Mouse (Mus musculus) naive thymus-derived CD4-positive, alpha-beta T cell, adult 2 months (primary cell): ENCODE data around the gene Dnaic1.

Source experiments
- DNase-seq: peaks from one replicate; pipeline ENCODE4 v3.0.0-alpha.2; 2011; ENCODE audit warnings: low read depth

The Dnaic1 gene

DNA sequence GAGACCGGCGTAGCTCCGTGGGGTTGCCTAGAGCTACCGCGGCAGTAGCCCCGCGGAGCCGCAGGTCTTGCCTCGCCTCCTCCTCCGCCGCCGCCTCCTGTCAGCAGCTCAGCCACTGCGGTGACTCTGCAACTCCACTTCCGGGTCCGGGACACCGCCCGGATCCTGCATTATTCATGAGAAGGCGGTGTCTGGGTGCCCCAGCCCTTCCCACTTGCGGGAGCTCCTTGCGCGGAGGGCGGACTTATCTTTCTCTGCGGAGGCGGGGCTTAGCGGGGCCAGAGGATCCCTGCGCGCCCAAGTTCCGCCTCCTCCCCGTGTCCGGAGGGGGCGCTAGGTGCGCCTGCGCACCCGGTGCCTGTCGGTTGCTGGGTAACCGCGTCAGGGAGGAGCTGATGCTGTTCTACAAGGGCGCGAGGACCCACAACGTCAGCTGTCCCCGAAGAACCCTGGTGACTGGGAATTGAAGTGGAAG is at the start of gene Dnaic1, which contains the start of gene Fam219a:
TSS of gene Dnaic1 (plus strand) at position 365 of the 475 bp plus-strand sequence.
TSS of gene Fam219a (minus strand) at position 128 of the 475 bp plus-strand sequence.
- peak; percentile 99 for DNase-seq

DNA sequence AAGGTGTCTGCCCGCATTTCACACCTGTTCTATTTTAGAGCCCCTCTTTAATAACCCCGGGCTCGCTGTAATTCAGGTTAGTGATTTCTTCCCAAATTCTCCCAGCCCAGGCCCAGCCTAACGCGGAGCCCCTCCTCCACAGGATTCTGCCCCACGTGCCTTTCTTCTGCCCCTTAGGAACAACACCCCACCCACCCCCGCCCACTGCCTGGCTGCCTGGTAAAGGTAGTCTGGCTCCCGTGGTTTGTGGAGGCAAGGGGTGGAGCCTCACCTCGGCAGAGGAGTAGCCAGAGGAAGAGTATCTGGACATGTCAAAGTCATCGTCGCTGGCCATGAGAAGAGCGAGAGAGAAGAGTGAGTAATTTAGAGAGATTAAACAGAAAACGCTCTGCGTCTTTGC is 48.9 kb upstream of the Dnaic1 start:
- no peak for DNase-seq

DNA sequence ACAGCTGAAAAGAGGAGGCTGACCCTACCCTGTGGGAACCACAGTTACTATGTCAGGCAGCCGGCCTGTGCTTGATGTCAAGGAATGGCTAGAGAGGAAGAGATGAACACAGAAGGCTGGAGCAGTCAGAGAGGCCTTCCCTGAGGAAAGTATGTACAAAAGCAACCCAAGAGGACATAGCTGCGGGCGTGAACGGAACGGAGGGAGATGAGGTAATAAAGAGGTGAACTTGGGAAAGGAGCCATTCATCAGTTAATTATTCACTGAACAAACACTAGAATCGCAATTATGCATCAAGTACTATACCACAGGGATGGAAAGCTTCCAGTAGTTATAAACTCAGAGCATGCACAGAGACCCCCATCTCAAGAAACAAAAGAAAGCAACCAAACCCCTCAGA is 47.4 kb upstream of the Dnaic1 start:
- DNase-seq = no peak

DNA sequence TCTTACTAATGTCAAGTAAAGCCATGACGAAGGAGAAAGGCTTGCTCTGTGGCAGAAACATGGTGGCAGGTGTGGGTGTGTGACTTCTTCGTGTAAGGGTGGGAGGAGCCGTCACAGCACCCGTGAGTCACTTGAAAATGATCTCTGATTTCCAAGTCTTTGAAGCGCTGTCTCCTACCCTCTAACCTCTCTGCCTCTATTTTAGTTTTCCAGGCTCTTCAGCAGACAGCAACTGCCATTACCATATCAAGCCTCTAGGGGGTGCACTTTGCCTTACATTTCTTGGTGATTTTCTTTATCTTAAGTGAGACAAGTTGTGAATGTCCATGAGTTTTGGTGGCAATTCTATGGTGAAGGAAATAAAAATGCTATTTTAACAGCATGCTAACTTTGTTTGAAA is 46.8 kb upstream of the Dnaic1 start:
- peak; percentile 60 for DNase-seq

DNA sequence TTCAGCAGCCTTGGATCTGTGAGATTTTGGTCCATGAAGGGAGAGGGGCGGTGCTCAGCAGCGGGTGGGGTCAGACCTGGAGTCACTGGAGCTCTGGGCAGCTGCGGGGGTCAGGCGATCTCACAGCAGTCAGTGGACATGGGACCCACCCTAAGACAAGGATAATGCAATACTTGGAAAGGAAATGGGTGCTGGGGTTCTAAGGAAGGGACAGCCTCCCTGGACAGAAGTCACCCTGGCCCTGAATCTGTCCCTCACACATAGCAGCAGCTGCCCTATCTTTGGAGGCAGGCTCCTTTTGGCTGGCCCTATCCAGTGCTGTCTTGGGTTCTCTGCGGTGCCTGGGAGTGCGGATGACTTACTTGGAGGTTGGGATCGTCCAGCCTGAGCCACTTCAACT is 45.7 kb upstream of the Dnaic1 start:
- DNase-seq = no peak

DNA sequence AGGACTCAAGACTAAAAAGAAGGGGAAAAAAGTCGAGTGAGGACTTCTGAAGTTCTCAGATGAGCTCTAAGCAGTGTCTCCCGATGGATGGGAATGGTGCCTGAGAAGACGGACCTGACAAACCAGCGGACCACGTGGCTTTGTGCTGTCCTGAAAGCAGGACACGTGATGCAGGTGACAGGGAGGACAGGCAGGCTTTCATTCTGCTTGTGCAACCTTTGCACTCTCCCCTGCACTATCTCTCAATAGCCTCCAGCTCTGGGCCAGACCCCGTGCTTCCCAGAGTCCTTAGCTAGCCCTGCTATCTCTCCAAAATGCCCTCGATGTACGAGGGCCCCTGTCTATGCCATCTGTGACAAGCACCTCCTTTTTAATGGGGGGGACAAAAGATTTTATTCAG is 44.7 kb upstream of the Dnaic1 start:
- DNase-seq = no peak

DNA sequence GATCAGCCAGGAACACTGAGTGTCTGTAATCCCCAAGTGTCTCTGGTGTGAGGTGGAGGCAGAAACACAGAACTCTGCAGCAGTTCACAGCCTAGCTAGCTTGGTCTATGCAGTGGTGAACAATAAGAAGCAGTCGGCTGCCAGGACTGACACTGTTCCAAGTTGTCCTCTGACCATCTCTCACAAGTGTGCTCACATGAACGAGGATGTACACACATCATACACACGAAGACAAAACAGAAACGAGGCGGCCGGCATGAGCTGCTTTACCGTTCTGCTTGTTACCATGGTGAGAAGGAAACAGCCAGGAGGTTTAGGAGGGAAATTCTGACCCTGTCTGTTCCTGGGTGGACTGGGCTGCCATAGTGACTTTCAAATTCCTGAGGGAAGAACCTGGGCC is 43.0 kb upstream of the Dnaic1 start:
- DNase-seq = no peak

DNA sequence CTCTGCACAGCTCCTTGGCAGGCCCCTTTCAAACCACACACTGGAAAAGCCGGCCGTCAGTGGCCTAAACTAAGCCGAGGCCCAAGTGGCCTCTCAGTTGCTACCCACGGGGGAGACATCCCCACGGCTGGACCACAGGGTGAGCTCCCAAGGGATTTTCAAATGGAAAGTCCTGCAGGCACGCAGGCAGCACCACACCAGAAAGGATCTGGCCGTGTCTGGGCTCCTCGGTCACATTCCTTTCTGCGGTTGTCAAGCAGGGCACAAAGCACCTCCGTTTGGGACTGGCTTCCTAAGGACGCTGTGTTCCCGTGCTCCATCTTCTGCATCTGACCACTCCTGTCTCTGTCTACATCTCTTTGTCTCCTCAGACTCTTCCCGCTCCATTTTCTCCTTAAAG is 42.5 kb upstream of the Dnaic1 start:
- no peak for DNase-seq

DNA sequence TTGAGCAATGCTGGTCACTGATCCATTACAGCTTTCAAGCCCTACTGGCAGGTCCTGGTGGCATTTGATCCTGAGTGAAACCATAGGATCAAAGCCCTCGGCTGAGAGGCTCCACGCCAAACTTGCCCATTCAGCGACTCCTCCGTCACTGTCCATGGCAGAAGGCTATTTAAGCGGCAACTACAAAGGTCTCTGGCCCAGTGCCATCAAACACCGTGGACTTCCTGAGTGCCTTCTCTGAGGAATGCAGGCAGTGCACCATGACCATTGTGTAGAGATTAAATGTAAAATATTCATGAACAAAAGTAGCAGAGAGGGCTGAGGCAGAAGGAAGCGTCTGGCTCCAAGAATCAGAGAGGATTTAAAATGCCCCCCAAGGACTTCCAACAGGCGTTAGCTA is 41.6 kb upstream of the Dnaic1 start:
- DNase-seq = no peak

DNA sequence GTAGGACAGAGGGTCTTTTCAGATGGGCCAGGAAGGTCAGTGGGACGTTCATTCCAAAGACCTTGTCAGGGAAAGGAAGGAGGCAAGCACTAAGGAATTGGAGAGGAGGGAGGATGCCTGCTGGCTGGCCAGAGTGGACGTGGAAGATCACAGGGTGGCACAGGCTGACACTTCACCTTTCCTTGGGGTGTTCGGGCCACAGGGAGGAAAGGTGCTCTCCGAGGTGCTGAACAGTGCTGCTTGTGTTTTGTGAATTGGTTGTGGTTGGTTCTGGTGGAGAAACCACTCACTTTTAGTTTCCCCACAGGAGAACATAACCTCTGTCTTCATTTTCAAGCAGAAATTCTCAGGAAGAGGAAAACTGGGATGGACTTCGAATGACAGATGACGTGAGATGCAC is 37.2 kb upstream of the Dnaic1 start:
- DNase-seq = no peak

DNA sequence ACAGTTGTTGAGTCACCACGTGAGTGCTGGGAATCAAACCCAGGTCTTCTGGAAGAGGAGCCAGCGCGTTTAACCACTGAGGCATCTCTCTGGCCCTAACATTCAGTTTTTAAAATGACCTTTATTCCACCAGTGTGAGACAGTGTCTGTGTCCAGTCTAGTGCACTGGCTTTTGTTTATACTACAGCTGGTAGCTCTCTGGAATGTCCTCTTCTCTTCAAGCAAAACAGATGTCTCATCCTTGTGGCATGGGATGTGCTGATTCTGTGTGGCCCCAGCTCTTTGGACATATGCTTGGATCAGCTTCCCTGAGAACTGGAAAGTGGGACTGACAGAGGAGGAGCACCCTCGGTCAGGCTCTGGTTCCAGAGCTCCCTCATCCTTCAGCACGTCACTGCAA is 34.7 kb upstream of the Dnaic1 start:
- no peak for DNase-seq

DNA sequence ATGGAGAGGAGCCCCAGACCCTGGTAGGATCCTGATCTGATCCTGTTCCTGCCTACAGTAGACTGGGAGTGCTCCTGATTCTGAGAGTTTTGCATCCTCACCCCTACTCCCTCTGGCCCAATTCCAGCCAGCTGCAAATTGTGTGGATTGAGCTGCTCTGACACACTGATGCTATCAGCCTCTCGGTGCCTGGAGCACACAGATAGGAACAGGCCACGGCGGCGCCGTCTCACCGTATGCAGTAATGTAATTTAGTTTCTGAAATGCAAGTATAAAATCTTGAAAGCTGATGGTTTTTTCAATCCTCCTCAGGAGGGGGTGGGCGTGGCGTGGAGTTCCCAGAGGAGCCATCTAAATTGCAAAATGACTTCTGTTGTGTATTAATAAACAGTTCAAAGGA is 27.4 kb upstream of the Dnaic1 start:
- no peak for DNase-seq

DNA sequence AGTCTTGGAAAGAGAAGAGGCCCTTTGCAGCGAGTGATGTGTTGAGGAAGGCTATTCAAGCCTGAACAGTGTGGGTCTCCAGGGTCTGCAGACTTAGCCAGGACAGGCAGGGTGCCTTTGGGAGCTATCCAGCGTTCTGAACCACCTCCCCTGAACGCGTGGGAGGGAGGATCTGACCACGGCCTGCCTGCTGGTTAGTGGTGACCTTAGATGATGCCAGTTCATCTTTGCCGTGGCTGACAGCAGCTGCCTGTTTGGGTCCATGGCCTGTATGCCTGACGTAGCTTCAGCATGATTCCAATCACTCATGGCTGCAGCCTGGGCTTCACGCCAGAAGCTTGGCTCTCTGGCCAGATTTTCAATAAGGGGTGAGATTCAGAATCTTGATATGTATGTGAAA is 23.6 kb upstream of the Dnaic1 start:
- DNase-seq = no peak

DNA sequence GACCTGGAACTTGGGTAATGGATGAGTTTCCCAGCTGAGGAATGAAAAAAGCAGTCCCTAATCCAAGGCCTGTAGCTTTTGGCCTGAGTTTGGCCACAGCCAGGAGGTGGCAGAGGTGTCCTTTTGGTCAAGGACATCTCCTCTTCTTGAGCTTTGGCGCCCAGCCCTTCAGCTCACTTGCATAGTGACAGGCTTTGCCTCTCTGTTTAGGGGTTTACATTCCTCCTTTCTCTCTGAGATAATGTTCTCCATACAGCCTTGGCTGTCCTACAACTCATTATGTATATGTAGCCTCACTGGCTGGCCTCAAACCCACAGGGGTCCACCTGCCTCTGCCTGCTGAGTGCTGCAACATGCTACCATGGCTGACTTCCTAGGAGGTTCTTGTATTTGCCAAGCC is 22.5 kb upstream of the Dnaic1 start:
- DNase-seq = no peak

DNA sequence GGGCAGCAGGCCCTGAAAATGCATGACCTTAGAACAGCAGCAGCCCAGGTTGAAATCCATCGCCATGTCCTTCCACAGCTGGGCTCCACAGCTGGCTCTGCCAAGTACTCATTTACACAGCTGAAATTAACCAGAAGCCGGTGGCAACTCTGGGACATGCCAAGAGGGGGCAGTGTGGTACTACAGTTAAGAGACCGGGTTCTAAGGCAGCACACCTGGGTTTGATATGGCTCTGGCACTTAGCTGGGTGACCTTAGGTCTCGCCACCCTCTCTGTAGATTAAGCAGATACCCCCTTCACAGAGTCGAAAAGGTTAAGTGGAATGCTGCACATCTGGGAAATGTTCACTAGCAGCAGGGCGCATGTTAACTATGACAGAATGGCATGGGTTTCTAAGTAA is 17.0 kb upstream of the Dnaic1 start:
- peak; percentile 84 for DNase-seq

DNA sequence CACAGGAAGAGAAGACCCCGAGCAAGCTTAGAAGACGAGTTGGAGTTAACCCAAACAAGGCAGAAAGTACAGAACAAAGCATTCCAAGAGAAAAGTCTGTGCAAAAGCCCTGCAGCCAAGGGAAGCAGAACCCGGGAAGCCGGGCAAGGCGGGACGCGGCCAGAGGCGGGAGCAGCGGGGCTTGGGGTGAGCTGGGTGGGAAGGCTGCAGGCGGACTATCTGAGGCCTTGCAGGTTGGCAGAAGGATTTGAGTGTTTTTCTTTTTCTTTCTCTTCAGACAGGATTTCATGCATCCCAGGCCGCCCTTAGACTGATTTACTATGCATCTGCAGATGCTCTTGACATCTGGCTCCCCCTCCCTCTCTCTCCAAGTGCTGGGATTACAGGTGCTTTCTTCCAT is 16.5 kb upstream of the Dnaic1 start:
- no peak for DNase-seq

DNA sequence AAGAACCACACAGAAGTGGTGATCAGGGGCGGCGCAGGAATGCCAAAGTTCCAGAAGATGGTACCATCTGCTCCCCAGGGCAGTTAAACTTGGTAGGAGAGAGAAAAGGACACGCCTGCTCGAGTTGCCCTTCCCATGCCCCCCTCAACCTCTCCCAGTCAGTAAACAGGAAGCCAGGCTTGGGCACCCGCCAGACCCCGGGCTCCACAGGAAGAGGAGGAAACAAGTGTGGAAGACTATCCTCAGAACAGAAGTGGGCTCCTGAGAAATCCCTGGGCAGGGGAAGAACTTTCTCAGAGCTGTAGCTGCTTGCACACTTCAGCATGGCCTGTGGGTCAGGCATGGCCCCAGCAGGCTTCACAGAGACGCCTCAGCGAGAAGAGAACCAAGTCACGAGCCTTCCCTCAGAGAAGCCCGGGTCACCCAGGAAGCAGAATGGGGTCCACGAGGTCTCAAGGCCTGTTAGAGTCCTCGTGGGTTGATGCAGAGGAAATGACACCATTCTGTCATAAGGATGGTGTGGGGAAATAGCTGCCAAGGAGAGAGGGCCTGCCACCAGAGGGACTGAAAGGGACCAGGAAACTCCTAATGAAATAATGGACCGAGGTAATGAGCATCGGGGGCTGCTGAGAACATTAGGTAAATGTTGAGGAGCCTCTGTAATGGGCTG is 14.4 kb upstream of the Dnaic1 start:
- no peak for DNase-seq

DNA sequence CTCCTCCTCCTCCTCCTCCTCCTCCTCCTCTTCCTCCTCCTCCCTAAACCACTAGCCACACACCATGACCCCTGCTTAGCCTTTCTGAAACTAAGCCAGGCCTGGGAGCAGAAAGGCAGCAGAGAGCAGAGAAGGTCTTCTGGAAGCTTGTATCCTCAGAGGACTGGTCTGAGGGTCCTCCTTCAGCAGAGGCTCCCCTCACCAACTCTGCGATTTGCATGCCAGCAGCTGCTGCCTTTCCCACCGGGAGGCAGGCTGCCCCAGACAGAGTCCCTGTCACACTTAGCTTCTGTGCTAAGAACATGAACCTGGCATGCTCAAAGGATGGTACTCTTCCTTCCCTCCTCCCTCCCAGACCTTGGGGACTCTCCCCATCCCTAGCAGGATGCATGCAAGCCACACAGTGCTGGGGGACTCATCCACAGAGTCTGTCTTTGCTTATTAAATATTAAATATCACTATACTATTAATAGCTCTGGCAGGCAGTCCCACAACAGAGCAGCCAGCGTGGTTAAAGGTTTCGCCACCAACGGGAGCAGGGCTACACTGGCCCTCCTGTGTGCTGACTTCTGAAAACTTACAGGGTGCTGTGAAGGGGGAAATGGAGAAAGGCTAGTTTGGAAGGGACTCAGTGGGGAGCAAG is 13.1 kb upstream of the Dnaic1 start:
- DNase-seq = no peak

DNA sequence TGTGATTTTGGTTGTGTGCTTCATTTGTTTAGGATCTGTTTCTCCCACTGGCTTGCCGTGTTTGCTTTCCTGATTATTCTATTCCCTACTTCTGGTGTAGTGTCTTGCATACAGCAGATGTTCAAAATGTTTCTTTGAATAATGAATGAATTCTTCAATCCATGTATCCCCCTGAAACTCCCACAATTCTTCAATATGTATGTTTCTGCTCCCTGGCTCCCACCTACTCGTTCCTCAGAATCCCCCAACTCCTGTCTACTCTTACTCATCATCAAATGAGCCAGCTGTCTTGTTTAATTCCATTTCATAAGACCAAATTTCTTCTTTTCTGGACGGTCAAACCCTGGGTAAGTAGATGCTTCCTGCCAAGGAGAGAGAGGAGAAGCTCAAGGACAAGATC is 12.5 kb upstream of the Dnaic1 start:
- no peak for DNase-seq

DNA sequence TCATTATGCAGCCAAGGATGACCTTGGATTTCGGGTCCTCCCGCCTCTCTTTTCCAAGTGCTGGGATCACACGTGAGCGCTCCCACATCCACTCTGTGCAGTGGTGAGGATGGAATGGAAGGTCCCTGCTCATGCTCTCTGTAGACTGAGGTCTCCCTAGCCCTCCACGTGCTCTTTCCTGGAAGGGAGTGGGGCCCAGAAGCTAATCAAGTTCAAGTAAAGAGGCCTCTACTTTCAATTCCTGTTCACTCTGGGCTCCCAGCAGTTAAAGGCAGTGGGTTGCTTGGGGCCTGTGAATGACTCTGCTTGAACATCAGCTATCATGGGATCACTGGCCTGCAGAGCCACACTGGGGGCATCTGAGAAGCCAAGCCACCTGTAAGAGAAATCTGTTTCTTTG is 6.3 kb upstream of the Dnaic1 start:
- DNase-seq = no peak

DNA sequence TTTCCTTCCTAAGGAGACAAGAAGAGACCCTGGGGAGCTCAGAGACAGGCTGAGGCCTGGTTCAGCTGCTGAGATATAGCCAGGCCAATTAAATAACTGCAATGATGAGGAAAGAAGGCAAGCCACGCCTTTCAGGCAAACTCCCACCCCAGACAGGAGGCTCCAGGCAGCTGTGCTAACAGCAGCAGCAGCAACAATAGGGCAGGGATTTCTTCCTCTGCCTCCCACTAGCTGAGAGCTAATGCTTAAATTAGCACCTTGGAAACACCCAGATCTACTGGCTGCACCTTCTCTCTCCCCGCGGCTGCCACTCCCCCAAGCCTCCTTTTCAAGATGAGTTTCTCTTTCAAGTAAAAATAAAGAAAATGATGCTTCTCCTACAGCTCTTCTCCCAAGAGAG is 3.5 kb upstream of the Dnaic1 start:
- no peak for DNase-seq

DNA sequence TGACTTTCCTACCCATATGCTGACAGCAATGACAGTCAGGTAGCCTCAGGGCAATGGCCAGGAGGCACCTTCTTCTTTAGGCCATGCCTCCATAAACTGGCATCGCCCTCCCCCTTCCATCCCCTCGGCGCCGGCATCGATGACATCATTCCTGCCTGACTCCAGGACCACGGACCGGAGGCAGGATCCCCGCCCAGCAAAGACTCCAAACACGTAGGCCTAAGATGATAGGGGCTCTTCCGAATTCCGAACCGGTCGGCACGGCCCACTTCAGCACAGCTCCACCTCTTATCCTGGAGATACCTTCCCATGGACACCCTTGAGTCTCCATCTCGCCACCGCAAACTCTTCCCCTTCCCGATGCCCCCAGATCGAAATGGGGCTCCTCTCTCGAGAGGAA is 1.3 kb upstream of the Dnaic1 start:
- DNase-seq = peak; percentile 4

DNA sequence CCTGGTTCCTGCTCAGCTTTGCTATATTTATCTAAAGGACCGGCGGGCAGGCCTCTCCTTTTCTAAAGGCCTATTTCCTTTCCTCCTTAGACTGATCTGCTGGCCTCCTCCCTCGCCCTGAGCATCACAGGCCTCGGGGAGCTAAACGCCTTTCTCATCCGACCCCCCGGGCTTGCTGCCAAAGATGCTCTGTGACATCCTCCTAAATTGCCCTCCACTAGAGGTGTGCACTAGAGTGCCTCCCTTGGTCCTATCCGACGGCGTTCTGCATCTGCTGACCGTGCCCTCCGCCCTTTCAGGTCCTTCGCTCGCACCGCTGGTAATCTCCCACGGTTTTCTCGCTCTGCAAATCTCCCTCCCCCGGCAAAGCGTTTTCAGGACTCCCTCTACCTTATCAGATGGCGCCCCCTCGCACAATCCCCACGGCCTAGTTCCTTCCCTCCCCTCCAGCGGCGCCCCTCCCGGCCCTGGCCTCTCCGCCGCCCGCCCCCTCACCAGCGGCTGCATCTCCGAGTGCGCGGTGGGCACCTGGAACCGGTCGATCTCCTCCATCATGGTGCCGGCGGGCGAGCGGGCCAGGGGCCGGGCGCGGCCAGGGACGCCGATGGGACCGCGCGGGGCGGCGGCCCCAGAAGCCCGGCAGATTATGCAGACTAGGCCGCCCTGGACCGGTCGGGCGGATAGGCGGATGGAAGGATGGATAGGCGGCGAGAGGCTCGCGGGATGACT is 729 bp upstream of the Dnaic1 start:
- DNase-seq = no peak
